ENCODE assay signal across 8 mouse cellular contexts in genomic region chr6:113302258-113302657, GRCm38 (mm10). TPM values are rescaled to one million over a fixed set of nuclear protein-coding genes. Genes with fewer than 3 reads are reported as not detected.
DNase-seq lines count a peak whose midpoint lies in the region; ATAC-seq lines count a peak whose summit lies in the region.
"Had no signal": no experiment of that assay in that cellular context is flagged by ENCODE, and none has a peak within 500 bp of the region (broad histone marks: within the 10 kb centered on the region; RNA-seq: fewer than 3 reads in every experiment).

No protein-coding gene starts in this region.

- peak; percentile 26 for DNase-seq in kidney, postnatal 14 days
- peak; percentile 24 for DNase-seq in Muller cell, postnatal 12 days (ENCODE audit: inconsistent ontology term)
- DNase-seq in embryo, embryonic 11.5 days (ENCODE audit: low read depth, low spot score), result peak; percentile 30
- DNase-seq in retina, embryonic 14.5 days (ENCODE audit: low spot score), result peak; percentile 75
- no peak for DNase-seq in layer of hippocampus, postnatal 14 days (ENCODE audit: low spot score in 2 of 2)
- no peak for DNase-seq in urinary bladder, adult 2 months (ENCODE audit: low spot score)

- H3K4me3 ChIP-seq in kidney, embryonic 14.5 days (ENCODE audit: low read length), result no peak overlapping the region
- H3K4me3 ChIP-seq: limb, embryonic 13.5 days had no signal

- no peak overlapping the region for H3K27ac ChIP-seq in kidney, embryonic 14.5 days (ENCODE audit: low read depth, low read length)
- H3K27ac ChIP-seq: limb, embryonic 13.5 days had no signal

- H3K9me3 ChIP-seq in kidney, embryonic 14.5 days (ENCODE audit: control insufficient read depth, low read length), result no peaks in the 10 kb centered on the region
- H3K9me3 ChIP-seq: limb, embryonic 13.5 days had no signal

- H3K36me3 ChIP-seq in kidney, embryonic 14.5 days (ENCODE audit: control insufficient read depth, insufficient read depth, low read length), result no peaks in the 10 kb centered on the region
- H3K36me3 ChIP-seq: limb, embryonic 13.5 days had no signal

- H3K27me3 ChIP-seq in kidney, embryonic 14.5 days (ENCODE audit: control insufficient read depth, insufficient read depth, low read length), result no peaks in the 10 kb centered on the region
- H3K27me3 ChIP-seq: limb, embryonic 13.5 days had no signal

- H3K9ac ChIP-seq in kidney, embryonic 14.5 days (ENCODE audit: low read depth, low read length), result no peak overlapping the region
- H3K9ac ChIP-seq: limb, embryonic 13.5 days had no signal

- H3K4me1 ChIP-seq in kidney, embryonic 14.5 days (ENCODE audit: control insufficient read depth, insufficient read depth, low read length), result 0 out of 2 replicates have a peak, but pooled peaks cover 5% of the 10 kb centered on the region

- no peak overlapping the region for H3K4me2 ChIP-seq in kidney, embryonic 14.5 days (replicated peaks; ENCODE audit: low read depth, low read length)
- H3K4me2 ChIP-seq: limb, embryonic 13.5 days had no signal

- 22% methylated on average over 3 of the region's 3 CpGs for WGBS in kidney, embryonic 14.5 days

- no peak for ATAC-seq in kidney, embryonic 14.5 days (ENCODE audit: low FRiP score, low TSS enrichment)

RNA-seq across cellular contexts. Expression of gene Brpf1, which starts 4.7 kb away (rescaled TPM):
- 18.2 and 27.2 TPM in 2 replicates for polyA plus RNA-seq in kidney, embryonic 14.5 days (2014; fragmentation: Nextera tagmentation; extraction: Ambion mirVana)
- total RNA-seq in layer of hippocampus, postnatal 14 days (2021), result 10 to 100 TPM; 26.4 to 28.9 TPM
- 18.3 and 19.7 TPM in 2 replicates for polyA plus RNA-seq in urinary bladder, adult 2 months (2012; rRNA removed)

RNA-seq across cellular contexts. Expression of gene Cpne9, which starts 20.2 kb away (rescaled TPM):
- polyA plus RNA-seq in kidney, embryonic 14.5 days (2014; fragmentation: Nextera tagmentation; extraction: Ambion mirVana), result 0.23 TPM in 1 of 2 replicates, not detected in the other
- total RNA-seq in layer of hippocampus, postnatal 14 days (2021), result 10 to 100 TPM; 14.3 to 21.8 TPM
- 0.03 and 0.18 TPM in 2 replicates for polyA plus RNA-seq in urinary bladder, adult 2 months (2012; rRNA removed)

RNA-seq across cellular contexts. Expression of gene Ogg1, which starts 24.5 kb away (rescaled TPM):
- polyA plus RNA-seq in kidney, embryonic 14.5 days (2014; fragmentation: Nextera tagmentation; extraction: Ambion mirVana), result 17.3 and 18.4 TPM in 2 replicates
- 1 to 10 TPM; 7.0 to 7.2 TPM for total RNA-seq in layer of hippocampus, postnatal 14 days (2021)
- 16.3 and 19.1 TPM in 2 replicates for polyA plus RNA-seq in urinary bladder, adult 2 months (2012; rRNA removed)

RNA-seq across cellular contexts. Expression of gene Camk1, which starts 41.5 kb away (rescaled TPM):
- polyA plus RNA-seq in kidney, embryonic 14.5 days (2014; fragmentation: Nextera tagmentation; extraction: Ambion mirVana), result 112 and 114 TPM in 2 replicates
- total RNA-seq in layer of hippocampus, postnatal 14 days (2021), result 10 to 100 TPM; 49.3 to 50.2 TPM
- 71.5 and 80.8 TPM in 2 replicates for polyA plus RNA-seq in urinary bladder, adult 2 months (2012; rRNA removed)

Comparison
In these comparisons a context has a peak if more than half of its experiments do, and no peak if none do; other contexts are left out.
1. DNase-seq: peak in kidney, postnatal 14 days (single experiment), Muller cell, postnatal 12 days (single experiment), embryo, embryonic 11.5 days (single experiment) and retina, embryonic 14.5 days (single experiment); none in layer of hippocampus, postnatal 14 days (0 of 2) and urinary bladder, adult 2 months (single experiment).